Mouse (Mus musculus): ENCODE measurements at regions not wholly inside any gene's neighbourhood (a gene's known extent, or its start where the extent isn't known, plus 50 kb on each side); places are given as distances from the start of the nearest gene placed in this dataset.

GRCm38 (mm10) chr11:114439314-114439713, 229.0 kb upstream of the Rpl38 start:
- DNase-seq (ENCODE audit: low read depth, low spot score) = no peak

- DNase-seq (ENCODE audit: low read depth, low spot score) = no peak
Observed at GRCm38 (mm10) chr11:114435788-114436187, 232.5 kb upstream of the Rpl38 start.

- no peak for DNase-seq (ENCODE audit: low read depth, low spot score)
Observed at GRCm38 (mm10) chr11:114433561-114433960, 234.8 kb upstream of the Rpl38 start.

GRCm38 (mm10) chr11:114425447-114425846, 242.9 kb upstream of the Rpl38 start:
- DNase-seq (ENCODE audit: low read depth, low spot score) = no peak

GRCm38 (mm10) chr11:114423322-114423721, 245.0 kb upstream of the Rpl38 start:
- DNase-seq (ENCODE audit: low read depth, low spot score) = no peak

DNA sequence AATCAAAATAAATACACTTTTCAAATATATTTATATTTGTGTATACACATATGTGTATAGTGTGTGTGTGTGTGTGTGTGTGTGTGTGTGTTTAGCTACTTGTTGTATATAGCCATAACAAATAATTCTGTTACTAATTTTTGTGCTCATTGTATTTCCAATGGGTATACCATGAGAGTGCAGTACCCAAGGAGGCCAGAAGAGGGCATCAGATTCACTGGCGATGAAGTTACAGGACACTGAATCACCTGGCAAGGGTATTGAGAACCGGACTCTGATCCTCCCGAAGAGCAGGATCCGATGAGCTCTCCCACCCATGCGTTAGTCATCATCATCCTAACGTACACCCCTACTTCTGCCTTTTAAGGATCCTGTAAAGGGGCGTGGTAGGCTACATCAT, 249.3 kb upstream of the Rpl38 start:
- DNase-seq (ENCODE audit: low read depth, low spot score) = no peak

DNA sequence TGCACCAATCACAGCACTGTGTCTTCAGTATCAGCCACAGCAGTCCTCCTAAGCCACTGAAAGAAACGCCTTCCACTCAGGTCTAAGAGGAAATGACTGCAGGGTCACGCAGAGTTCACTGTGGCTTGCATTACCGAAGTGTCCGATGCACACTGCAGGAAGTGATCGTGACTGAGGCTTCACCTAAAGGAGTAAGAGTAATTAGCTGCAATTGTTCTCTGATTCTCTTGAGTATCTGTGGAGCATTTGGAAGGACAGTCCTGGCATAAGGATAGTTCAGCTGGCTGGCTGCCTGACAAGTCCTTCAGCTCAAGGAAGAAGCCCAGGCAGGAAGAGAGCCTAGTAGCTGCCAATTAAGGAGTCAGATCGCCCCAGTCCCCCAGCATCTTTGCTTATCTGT, 252.2 kb upstream of the Rpl38 start:
- no peak for DNase-seq (ENCODE audit: low read depth, low spot score)

DNA sequence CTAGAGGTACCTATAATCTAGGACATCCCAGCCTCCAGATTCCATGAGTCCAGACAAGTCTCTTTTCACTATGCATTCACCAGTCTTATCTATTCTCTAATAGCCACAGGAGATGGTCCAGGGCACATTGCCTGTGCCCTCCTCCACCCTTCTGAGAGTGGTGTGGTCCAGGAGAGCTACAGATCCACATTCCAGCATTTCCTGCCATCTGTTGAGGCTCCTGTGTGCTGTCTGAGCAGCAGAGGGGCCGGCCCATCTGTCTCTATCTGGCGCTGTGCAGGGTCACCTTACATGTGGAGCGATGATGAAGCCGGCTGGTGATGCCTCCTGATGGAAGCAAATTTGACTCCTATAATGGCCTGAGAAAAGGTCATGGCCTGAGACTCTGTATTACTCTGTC, 263.9 kb upstream of the Rpl38 start:
- DNase-seq (ENCODE audit: low read depth, low spot score) = no peak

GRCm38 (mm10) chr11:114402556-114403320, 265.6 kb upstream of the Rpl38 start:
- DNase-seq (ENCODE audit: low read depth, low spot score) = no peak

DNA sequence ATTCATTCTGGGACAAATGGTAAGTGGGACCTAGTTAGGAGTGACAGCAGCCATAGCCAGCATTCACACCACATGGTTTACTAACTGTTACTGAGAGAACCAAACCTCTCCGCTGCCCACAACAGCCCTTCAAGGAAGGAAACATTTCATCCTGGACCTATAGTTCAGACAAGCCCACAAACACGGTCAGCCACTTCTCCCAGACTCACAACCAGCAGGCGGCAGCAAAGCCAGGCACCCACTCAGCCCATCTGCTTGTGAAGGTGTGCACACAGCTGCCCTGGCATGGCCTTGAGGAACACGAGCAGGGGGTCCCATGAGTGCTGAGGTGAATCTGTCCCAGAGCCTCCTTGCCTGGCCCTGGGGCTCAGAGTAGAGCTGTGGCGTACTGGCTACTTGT, 267.6 kb upstream of the Rpl38 start:
- DNase-seq (ENCODE audit: low read depth, low spot score) = no peak

DNA sequence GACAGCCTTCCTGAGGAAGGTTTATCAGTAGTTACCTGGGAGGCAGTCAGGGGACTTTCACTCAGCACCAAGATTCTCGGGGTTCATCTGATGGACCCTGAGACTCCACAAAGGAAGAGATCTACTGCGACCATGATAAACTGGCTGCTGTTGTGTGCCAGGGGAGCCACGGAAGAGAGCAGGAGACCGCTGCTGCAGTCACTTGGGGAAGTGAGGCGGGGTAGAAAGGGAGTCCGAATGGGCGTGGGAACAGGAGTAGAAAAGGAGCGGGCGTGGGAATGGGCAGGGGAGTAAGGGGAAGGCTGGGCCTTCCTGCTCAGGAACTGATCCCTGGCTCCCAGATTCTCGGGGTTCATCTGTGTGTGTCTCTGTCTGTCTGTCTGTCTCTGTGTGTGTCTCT, 276.2 kb upstream of the Rpl38 start:
- no peak for DNase-seq (ENCODE audit: low read depth, low spot score)

DNA sequence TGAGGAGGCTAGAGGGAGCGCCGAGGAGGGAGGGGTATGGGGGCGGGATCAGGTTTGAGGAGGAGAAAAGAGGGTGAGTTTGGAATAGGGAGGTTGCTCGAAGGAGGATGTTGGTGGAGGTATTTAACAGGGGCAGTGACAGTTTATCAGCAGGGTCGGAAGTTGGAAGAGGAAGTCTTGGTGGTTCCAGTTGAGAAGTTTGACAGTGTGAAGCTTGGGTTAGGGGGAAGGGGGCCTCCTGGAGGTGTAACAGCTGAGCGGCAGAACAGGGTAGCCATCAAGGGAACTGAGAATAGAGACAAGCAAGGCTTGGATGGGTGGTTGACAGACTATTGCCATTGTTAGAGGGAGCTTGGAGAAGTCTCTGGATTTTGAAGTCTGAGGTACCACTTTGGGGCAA, 276.8 kb upstream of the Rpl38 start:
- no peak for DNase-seq (ENCODE audit: low read depth, low spot score)

DNA sequence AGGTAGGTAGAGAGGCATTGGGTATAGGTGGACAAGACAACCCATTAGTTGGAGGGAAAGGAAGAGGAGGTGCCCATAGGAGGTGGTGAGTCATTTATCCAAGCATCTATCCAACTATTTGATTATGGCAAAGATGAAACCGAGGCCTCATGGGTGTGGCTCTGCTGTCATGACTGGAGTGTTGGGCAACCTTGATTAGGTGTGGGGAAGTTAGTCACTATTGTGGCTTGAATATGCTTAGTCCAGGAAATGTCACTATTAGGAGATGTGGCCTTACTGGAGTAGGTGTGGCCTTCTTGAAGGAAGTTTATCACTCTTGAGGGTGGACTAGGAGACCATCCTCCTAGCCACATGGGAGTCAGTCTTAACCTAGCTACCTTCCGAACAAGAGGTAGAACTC, 281.2 kb upstream of the Rpl38 start:
- no peak for DNase-seq (ENCODE audit: low read depth, low spot score)

DNA sequence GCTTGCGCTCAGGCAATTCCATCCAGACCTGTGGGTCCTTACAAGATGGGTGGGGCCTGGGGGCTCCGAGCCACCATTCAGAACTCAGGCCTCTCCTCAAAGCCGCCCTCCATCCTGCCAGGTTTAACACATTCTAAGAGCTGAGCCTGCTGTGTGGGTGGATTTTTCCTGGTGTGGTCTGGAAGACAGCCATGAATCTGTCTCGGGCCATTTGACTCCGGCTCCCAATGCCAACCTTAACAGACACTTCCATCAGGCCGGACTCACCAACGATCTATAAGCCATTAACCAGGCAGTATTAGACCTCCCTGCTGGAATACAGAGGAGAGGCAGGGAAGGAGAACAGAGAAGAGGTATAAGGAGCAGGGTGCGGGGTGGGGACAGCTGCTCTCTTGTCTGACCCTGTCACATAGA, 288.9 kb upstream of the Rpl38 start:
- no peak for DNase-seq (ENCODE audit: low read depth, low spot score)

DNA sequence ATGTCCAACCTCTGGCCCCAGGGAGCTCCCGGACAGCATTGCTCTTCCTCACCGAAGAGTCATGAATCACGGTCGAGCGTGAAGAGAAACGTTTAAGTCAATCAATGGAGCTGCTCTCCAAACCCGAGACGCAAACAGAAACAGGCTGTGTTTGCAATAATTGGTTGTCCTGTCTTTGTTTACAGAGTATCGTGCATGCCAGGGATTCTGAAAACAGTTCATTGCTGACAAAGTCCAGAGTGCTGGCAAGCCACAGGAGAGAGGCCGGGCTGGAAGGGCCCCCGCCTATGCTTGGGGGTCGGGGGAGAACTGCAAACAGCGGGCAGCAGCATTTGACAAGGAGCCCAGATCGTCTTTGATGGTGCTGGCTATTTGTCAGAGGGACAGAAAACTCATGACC, 292.4 kb upstream of the Rpl38 start:
- DNase-seq (ENCODE audit: low read depth, low spot score) = no peak

GRCm38 (mm10) chr11:114370708-114371107, 297.6 kb upstream of the Rpl38 start:
- no peak for DNase-seq (ENCODE audit: low read depth, low spot score)

DNA sequence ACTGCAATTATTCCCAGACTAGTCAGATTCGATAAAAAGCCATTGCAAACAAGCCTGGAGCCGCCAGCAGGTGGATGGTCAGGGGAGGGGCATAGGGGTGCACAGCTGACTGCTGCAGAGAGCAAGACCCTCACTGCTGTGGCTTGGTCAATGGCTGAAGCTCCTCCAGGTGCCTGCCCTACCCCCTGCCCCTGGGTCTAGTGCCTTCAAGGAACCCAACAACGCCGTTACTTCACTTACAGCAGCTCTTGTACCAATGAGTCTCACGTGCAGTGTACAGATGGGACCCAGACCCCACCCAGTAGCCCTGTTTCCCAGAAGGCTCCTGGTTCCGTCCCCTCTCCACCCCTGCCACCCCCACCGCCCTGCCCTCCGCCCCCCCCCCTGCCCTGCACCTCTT, 300.5 kb upstream of the Rpl38 start:
- DNase-seq (ENCODE audit: low read depth, low spot score) = no peak

DNA sequence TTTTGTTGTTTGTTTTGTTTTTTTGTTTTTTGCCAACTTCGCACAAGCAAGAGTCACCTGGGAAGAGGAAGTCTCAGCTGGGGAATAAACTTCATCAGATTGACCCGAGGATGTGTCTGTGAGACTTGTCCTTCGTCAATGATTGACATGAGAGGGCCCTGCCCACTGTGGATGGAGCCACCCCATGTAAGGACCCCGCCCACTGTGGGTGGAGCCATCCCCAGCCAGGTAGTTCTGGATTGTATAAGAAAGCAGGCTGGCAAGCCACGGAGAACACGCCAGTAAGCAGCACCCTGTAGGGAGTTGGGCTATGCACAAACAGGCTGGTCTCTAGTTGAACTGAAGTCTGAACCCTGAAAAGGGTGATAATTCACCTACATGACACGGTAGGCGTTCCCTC, 294.1 kb upstream of the Sdk2 start:
- no peak for DNase-seq (ENCODE audit: low read depth, low spot score)

GRCm38 (mm10) chr11:114360321-114360720, 293.5 kb upstream of the Sdk2 start:
- DNase-seq (ENCODE audit: low read depth, low spot score) = no peak

DNA sequence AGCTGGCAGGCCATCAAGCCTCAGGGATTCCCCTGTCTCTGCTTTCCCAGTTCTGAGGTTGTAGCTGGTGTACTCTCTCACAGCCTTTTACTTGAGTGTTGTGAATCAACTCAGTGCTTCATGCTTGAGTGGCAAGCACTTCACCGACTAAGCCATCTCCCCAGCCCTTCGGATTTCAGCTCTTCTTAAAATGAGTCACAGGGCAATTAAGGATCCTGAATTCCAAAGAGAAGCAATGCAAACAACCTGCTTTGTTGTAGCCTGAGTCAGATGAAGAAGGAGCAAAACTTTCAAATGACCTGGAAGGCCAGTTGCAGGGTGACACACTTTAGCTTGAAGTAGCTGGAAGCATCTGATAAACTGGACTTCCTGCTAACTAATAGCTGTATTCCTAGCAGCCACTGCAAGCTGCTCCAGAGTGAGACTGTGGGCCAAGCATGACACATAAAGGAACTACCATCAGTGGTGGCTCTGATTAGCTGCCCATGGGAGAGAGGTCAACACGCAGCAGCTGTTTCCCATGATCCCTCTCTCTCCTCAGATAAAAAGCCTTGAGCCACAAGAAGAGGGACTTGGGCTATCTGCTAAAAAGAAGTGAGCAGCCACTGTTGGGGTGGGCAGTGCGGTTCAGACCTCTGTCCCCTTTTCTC, 285.4 kb upstream of the Sdk2 start:
- no peak for DNase-seq (ENCODE audit: low read depth, low spot score)

DNA sequence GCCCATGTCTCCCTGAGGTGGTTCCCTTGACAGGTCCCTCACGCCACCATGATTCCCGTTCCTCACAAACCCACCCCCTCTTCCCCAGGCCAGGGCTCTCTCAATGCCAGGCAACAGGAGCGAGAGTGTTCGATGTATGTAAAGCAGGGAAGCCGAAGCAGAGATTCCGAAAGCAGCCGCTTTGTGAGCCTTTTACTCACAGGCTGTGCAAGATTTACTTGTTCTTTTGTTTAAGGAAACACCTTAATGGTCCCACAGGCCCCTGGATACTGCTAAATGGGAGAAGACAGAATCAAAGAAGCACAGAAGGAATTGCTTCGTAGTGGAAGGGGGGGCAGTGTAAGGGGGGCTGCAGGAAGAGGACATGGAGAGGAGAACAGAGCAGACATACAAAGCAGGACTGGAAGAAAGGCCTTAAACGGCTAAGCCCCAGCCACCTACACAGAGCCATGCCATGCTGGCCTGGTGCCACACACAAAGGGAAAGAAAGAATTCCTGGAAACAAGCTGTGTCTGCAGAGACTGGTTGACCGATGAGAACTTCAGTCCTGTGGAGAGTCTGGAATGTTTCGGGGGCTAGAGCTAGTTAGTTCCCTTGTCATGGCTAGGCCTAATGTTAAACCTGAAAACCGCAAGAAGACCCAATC, 270.1 kb upstream of the Sdk2 start:
- DNase-seq (ENCODE audit: low read depth, low spot score) = no peak

DNA sequence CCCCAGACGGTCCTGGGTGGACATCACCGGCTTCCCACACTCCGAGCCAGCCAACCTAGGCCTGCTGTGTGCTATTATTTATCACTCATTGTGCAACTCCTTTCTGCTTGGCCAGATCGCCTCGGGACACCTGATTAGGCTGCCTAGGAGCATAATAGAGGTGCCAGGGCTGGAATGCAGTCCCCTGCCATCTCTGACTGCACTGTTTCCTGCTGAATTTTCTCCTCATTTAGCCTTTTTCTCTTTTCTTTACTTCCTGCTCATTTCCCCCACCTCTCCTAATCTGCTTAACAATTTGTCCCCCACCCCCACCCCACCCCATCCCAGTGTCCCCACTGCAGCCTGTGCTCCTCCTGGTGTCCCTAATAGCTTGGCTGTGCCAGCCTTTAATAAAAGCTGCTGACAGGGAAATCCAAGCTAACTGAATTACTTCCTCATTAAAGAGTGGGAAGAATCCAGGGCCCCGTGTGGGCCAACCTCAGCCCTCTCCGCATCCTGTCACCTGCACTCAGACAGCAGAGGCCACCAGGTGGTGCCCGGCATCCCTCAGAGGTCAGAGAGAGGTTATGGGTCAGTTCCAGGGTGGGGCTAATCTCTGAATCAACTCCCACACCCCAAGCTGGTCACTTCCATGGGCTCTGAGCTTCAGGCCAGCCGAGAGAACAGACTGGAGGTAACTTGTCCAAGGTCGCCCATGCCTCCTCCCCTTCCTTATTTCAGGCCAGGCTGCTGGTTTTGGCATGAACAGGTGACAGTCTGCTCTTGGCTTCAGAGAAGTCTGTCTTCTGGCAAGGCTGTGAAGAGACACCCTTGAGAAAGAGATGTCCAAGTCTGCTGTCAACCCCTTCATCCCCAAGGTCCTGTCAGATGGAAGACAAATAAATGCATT, 269.3 kb upstream of the Sdk2 start:
- DNase-seq (ENCODE audit: low read depth, low spot score) = no peak

All from embryo, embryonic 11.5 days (tissue).